Mouse (Mus musculus): ENCODE measurements around the gene Fras1.

GRCm38 (mm10) chr5:96688885-96689284, 315.1 kb downstream of the Fras1 start:
- TF ChIP-seq POLR2A (IDR thresholded peaks at IDR 0.05; ENCODE audit: borderline replicate concordance, low read depth, low read length) (no peak), CTCF (IDR thresholded peaks at IDR 0.05; ENCODE audit: low read depth, low read length) (no peak)
